Mouse (Mus musculus): ENCODE results near the gene Dhx37.

The Dhx37 gene

DNA sequence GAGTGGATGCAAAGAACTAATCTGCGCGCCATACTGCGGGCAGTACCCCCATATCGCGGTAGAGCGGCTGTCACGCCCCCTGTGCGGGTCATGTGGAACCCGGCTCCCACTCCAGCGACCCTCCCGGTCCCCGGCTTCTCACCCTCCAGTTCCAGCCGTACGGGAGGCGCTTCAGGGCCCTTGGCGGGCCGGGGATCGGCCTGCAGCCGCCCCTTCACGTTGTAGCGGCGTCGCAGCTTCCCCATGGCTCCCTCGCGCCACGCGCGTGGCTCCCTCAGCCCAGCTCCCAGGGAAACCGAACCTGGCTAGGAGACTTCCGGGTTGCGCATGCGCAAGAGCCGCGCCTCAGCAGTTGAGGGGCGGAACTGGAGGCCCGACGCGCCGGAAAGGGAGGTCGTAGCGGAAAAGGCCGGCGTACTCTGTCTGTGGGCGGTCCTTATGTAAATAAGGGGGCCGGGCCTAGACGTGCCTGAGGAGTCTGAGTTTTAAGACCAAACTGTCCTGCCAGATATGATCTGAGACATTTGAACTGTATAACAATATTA is at the start of gene Dhx37:
Dhx37 (minus strand) TSS at position 329 of the 545 bp plus-strand sequence.
- peak; percentile 94 to 96 for DNase-seq

DNA sequence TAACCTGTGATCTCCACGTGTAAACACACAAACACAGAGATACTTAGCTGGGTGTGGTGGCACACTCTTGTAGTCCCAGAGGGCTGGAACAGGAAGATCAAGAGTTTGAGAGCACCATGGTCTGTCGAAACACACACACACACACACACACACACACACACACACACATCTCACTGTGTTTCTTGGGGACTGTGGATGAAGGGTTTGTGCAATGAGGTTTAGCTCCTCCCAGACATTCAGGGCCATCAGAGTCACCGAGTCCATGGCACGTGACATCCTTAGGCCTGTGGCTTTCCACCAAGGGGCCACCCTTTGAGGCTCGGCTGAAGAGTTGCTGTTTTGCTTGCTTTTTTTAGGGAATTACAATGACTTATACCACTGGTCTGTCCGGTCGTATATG is 48.6 kb upstream of the Dhx37 start:
- DNase-seq, result no peak

DNA sequence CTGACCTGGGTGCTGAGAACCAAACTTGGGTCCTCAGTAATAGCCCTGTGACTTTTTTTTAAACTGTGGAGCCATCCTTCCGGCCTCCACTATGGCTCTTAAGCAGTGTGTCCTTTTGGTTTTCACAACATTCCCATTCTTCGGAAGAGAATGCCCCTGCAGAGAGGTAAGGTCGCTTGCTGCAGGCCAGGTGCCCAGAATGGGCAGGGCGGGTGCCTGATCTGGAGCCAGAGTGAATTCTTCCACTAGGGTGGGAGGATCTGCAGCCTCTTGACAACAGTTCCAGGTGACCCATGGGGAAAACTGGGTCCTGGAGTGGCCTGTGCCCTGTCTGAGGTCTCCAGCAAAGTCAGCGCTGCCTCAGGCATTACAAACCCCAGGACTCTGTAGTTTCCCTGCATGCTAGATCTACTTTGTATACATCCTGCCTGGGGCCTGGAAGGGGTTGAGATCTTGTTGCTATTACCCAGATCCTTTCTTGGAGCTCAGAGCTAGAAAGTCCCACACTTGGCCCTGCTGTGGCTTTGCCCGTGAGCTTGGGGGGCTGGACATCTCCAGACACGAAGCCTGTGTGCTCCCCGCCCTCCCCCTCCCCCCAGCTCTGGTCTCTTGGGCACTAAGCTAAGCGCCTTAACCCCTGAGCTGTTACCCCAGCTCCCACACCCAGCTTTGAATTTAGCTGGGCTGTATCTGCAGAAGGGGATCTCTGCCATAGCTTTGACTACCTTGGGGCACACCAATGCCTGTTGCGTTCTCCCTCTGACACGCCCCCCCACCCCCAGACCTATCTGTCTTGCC is 46.7 kb upstream of the Dhx37 start:
- no peak for DNase-seq

DNA sequence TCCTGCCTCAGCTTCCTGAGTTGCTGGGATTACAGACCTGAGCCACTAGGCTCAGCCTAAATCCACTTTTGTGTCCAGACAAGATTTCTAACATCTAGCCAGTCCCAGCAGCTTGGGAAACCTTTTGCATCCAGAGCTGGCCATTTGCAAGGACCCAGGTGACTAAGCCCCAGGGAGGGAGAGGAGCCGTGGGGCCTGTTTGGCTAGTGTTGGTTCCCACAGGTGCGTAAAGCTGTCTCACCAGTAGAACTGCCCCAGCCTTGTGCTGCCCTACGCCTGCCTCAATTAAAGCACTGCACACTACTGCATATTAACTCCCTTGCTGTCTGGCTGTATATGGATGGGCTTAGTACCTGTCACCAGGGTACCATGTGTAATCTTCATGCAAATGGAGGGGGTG is 45.5 kb upstream of the Dhx37 start:
- DNase-seq, result no peak

DNA sequence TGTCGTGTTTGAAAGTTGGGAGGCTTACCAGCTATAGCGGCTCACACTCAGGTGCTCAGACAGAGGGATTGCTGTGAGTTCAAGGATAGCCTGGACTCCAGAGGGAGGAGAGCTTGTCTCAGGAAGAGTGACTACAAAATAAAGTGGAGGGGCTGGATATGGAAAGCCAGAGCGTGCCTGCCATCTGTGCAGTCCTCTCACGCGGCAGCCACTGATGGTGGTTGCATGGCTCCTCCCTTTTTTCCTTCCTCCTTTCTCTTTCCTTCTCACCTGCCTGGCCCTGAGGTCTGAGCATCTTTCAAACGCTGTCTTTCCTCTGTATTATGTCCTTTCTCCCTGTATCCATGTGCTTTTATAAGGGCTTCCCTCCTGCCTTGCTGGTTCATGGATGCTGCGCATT is 44.1 kb upstream of the Dhx37 start:
- DNase-seq, result no peak

DNA sequence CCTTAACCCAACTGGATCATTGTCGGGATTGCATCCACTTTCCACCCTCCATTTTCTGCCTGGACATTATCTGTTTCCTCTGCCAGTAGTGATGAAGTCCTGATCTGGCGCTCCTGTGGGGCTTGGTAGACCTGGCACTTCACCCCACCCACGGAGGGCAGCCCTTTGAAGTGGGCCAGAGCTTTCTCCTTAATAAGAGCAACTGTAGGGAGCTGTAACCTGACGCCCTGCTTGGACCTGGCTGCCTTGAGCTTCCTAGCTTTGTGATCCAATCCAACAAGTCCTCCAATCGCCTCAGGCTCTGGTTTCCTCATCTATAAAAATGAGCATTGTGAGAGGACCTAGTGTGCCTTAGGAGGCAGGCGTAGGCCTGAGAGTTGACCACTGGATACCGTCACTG is 43.6 kb upstream of the Dhx37 start:
- DNase-seq, result no peak

DNA sequence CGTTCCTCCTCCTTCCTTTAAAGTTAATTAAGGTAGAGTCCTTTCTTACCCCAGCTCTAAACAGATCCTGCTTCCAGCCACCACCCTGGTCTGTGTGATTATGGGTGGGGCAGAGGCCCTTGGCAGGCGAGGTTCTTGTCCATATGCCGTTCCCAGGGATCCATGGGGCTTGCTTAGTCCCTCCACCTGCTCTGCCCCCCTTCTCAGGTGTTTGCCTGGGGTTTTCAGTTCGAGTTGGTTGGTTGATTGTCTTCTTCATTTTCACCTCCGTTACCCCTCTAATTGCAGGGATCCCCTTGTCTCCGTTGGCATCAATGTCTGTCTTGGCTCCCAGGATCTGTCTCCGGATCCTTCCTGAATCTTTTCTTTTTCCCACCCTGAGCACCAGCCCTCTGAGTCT is 42.9 kb upstream of the Dhx37 start:
- peak; percentile 62 to 72 for DNase-seq

DNA sequence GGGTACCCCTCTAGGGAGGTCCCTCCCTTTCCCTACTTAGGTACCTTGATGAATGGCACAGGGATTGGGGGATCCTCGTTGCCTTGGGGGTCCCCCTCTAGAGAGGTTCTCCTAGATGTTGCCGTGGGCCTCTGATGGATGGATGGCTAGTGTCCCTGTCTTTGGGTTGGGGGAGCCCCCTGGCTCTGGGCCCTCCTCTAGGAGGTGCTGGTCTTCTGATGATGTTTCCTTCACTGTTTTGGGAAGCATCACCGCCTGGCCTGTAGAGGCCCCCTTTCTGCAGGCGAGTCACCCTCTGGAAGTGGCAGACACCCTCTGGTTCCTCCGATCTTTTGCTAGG is 42.3 kb upstream of the Dhx37 start:
- peak; percentile 33 to 50 for DNase-seq

DNA sequence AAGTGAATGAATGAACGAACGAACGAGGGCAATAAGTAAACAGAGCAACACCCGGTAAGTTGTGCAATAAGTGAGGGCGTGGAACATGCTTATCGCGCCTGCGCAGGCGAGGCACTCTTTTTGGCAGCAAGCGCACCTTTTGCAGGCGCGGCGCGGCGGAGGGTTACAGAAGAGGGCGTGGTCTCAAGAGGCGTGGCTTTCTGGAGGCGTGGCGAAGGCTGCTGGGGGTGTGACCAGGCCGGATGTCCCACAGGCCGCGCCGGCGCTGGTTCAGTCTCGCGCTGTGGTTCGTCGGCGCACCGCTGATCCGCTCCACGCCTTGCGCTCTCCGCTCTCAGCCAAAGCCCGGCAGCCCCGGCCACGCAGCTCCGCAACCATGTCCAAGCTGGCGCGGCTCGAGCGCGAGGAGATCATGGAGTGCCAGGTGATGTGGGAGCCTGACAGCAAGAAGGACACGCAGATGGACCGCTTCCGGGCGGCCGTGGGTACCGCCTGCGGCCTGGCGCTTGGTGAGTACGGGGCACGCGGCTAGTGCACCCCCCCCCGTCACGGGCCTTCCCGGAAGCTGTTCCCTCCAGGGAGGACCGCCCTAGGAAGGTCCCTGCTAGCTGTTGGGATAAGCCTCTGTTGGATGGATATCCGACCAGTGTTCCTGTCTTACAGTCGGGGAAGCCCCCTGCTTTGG is 41.8 kb upstream of the Dhx37 start, which contains the start of gene Aacs:
Aacs (plus strand) TSS at position 214 of the 685 bp plus-strand sequence.
- peak; percentile 96 to 98 for DNase-seq

DNA sequence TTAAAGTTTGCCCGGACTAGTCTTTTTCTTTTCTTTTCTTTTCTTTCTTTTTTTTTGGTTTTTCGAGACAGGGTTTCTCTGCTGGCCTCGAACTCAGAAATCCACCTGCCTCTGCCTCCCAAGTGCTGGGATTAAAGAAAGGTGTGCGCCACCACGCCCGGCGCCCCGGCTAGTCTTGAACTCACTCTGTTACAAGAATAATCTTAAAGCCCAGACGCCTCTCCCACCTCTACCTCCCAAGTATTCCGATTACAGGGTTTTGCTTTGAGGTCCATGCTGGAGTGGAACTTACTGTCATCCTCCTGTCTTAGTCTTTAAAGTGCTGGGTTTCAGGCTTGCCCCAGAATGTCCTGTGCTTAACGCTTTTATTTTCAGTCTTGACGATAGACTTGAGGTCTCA is 41.1 kb upstream of the Dhx37 start:
- DNase-seq, result no peak

DNA sequence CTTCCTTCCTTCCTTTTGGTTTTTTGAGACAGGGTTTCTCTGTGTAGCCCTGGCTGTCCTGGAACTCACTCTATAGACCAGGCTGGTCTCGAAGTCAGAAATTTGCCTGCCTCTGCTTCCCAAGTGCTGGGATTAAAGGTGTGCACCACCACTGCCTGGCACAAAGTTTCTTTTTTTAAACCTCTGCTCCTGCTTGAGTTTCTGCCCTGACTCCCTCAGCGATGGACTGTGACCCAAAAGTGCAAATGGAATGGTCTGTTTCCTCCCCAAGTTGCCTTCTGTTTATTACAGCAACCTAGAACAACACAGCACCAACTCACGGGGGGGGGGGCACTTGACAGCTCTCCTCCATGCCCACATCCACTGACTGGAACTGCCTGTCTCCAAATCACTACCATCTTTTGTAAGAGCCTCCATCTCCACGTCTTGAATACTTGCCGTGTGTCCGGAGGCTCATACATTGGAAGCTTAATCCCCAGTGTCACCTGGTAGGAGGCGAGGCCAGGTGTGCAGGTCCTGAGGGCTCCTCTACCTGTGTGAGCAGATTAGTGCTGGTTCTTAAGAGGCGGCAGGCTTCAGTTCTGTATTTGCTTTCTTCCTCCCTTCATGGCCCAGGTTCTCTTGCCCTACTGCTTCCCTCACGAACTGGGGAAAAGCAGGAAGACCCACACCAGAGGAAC is 39.0 kb upstream of the Dhx37 start:
- DNase-seq, result no peak

DNA sequence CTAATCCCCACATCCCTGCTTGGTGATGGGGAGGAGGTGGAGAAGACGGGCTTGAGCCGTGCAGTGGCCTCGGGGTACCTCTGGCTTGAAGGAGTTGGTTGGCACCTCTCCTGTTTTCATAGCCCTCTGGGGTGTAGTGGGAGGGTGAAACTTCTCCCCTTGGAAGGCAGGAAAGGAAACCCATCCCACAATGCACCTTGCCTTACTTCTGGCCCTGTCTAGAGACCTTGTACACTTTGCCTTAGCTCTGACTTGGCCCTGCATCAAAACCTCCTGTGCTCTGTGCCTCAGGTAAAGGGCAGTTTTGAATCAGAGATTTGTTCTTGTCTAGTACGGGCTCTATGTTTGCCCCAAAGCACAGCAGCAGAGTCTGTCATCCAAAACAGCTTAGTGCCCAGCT is 36.8 kb upstream of the Dhx37 start:
- no peak for DNase-seq

DNA sequence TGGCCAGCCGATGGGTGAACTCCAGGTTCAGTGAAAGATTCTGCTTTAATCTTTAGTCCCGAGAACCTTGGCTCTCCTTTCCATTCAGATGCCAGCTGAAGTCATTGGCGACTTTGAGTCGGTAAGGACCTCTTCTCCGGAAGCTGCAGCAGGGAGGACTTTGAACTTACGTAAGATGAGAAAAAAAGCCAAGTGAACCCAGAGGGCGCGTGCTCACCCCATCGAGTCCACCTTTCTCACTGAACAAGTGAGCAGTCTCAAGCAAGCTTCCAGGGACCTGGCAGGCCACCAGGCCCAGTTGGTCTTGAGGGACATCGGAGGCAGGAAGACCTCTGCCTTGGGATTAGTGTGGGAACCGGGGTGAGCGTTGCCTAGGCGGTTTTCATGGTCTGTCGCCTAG is 33.3 kb upstream of the Dhx37 start:
- DNase-seq, result no peak

DNA sequence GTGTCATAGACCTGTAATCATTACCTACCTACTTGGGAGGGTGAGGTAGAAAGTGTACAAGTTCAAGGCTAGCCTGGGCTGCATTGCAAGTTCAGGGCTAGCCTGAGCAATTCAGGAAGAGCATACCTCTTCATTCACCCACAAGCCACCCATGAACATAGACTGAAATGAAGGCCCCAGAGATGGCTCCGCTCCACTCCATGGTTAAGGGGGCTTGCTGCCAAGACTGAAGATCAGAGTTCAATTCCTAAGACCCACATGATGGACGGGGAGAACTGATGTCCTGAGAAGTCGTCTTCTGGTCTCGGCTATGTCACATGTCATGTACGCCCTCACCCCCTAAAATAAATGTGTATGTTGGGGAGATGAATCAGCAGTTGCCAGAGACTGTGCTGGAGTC is 32.6 kb upstream of the Dhx37 start:
- DNase-seq, result no peak

DNA sequence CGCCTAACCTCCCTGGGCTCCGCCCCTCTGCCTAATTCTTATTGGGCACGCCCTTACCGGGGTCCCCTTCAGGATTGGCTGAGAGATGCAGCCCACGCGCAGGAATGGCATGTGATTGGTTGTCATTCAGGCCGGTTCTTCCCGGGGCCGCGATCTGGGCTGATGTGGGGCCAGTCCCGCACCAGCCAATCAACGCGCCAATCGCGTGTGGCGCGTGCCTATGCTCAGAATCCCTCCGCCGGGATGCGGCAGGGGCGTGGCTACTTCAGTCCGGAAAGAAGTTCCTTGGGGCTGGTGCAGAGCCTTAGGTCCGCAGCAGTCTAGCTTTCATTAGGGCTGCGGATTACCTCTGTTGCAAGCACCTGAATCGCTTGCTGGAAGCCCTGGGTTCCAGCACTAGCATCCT is 31.8 kb upstream of the Dhx37 start:
- peak; percentile 93 to 97 for DNase-seq

DNA sequence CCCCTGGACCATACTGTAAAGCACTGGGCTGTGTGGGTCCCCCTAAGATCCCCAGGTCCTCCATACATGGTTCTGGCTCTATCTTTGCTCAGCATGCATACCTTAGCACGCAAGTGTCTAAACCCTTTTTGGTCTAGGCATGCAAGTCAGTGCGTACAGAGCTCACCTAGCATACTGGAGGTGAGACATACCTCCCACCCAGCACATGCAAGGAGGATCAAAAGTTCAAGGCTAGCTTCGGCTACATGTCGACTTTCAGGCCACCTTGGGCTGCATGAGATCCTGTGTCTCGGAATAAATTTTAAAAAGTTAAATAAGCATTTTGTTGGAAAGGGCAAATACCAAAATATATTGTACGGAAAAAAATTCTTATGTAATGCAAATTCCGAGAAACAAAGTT is 31.3 kb upstream of the Dhx37 start:
- DNase-seq, result no peak

DNA sequence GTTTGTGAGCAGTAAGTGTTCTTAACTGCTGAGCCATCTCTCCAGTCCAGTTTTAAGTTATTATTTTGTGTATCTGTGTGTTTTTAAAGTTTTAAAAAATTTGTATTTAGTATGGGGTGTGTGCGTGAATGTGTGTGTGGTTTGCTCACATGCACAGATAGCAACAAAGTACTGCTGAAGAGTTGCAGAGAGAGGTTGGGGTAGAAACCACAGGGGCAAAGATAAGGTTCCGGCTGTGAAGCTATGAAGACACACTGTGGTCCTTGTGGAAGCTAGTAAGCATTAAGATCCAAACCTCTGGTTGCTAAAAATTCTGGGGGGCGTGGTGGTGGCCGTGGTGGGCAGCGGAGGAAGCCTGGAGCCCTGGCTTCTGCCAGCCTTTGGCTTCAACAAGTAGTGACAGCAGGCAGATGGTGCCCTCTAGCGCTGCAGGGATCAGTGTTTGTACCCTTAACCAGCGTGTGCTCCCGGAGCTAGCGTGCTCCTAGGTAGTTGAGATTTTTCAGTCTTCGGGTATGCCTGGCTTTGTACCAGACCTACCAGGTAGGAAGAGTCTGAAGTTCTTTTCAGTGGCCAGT is 28.0 kb upstream of the Dhx37 start:
- peak; percentile 58 to 71 for DNase-seq

DNA sequence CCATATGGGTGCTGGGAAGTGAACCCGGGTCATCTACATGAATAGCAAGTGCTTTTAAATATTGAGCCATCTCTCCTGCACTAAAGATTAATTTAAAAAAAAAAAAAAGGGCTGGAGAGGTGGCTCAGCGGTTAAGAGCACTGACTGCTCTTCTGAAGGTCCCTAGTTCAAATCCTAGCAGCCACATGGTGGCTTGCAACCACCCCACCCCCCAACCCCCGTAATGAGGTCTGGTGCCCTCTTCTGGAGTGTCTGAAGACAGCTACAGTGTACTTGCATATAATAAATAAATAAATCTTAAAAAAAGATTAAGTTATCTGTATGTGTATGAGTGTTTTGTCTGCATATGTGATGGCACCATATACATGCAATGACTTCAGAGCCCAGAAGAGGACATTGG is 26.7 kb upstream of the Dhx37 start:
- DNase-seq, result no peak

DNA sequence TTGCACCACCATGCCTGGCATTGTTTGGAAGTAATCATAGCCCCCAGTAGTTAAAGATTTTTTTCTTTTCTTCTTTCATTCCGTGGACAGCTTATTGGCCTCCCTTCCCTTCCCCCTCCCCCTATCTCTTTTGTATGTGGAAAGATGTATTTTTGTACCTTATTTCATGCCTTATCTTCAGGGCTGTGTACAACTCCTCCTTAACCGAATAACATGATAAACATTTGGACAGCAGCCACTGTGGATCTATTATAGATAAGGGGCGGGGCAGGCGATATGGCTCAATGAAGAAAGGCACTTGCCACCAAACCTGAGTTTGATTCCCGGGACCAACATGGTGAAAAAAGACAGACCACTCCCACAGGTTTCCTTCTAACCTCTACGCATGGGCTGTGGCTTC is 23.6 kb upstream of the Dhx37 start:
- no peak for DNase-seq

DNA sequence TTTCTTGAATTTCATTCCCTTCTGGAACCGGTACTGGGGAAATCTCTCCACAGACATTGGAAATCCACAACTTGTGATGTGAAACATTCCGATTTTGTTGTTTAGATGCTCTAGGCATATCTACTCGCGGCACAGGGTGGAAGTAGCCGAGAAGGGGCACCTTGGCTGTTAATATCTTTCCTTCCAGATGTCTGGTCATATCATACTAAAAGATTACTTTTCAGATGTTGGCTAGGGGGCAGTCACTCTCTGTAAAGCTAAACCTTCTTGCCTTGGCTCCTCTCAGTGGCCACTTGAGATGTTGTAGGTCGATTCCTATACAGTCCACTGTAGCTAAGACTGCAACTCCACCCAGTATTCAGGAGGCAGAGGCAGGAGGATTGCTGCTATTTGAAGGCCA is 22.2 kb upstream of the Dhx37 start:
- DNase-seq, result no peak

DNA sequence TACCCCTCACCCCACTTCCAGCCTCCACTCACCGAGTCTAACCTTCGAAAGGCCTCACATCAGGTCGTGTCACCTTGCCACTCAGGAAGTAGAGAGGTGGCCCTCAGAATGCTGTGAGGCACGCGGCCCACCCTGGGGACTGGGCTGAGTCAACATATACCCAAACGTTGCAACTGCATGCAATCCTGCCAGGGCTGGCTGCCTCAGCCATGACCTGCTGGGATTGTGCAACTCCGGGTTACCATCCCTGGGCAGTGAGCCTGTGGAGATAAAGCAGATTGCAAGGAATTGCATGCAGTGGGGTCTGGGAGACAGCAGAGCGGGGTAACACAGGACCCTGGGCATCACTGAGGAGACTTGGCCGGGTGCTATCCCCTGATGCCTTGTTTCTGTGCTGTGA is 18.7 kb upstream of the Dhx37 start:
- no peak for DNase-seq

DNA sequence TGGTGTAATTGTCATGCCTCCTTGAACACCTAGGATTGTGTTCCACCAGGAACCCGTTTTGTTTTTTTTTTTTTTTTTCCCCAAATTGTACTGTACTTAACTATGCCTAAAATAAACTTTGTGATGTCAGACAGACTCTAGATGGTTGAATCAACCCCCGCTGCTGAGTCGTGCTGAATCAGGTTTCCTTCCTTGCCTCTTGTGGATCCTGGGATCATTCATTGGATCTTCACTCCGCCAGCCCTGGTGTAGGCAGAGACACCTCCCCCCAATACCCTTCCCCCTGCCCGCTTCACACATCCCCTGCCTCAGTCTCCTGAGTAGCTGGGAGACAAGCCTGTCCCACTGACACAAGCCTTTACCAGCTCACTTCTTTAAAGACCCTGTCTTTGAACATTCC is 15.4 kb upstream of the Dhx37 start:
- DNase-seq, result no peak

DNA sequence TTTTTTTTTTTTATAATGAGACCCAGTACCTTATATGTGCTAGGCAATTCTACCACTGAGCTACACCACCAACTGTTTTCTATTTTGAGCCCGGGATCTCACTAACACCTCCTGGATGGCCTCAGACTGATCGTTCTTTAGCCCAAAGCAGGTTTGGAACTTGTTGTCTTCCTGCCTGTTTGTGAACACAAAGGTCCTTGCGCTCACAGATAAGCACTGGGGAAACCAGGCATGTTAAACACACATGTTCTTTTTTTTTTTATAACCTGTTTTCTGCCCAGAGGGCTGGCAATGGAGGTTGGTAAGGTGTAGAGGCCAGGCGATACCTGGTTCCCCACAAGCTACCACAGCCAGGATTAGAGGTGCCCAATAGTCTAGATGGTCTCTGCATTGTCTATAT is 14.7 kb upstream of the Dhx37 start:
- DNase-seq, result no peak

DNA sequence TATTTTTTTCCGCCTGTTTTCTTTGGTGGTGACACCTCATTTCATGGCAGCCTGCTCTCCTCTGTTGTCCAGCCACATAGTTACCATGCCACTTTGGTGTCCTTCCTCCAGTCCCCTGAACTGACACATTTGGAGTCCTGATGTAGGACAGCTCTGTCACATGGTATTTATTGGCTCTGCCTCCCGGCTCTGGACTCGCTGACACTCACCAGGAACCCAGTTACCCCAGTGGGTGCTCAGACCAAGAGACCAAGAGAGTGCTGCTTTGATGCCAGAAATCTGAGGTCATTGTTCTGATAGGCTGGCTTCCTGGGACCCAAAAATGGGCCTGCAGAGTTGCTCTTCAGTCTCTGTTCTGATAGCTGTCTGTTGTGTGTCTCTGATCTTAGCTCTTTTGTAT is 14.1 kb upstream of the Dhx37 start:
- no peak for DNase-seq
